Mouse (Mus musculus) cerebellum, adult 2 months (tissue): ENCODE data around the gene Ikzf3.

ENCODE experiments used
- CTCF ChIP-seq: fragments of 200-500 bp; IDR thresholded peaks from 2 replicates; pipeline ENCODE4 v1.5.1; 2011; ENCODE audit warnings: low read depth, mild to moderate bottlenecking, control low read depth, low read length, moderate library complexity, borderline replicate concordance; ENCODE audit not compliant: insufficient read depth
- POLR2A ChIP-seq: fragments of 200-500 bp; IDR thresholded peaks from 2 replicates; pipeline ENCODE4 v1.6.1; 2011; ENCODE audit warnings: low read length, control low read depth, borderline replicate concordance; ENCODE audit not compliant: insufficient read depth

GRCm38 (mm10) chr11:98497388-98498288 is 48.2 kb downstream of the Ikzf3 start:
- TF ChIP-seq CTCF = no peak
- TF ChIP-seq POLR2A = no peak
